Mouse (Mus musculus) bone marrow macrophage, adult 2 months (primary cell): ENCODE data around the gene Inpp4a.

Source experiments
- CTCF ChIP-seq: IDR thresholded peaks from 2 replicates; pipeline ENCODE4 v1.5.1; 2012; ENCODE audit warnings: low read depth, mild to moderate bottlenecking, low read length, moderate library complexity
- POLR2A ChIP-seq: IDR thresholded peaks from 2 replicates; pipeline ENCODE4 v1.6.1; 2012; ENCODE audit warnings: mild to moderate bottlenecking, low read depth, low read length, borderline replicate concordance

GRCm38 (mm10) chr1:37429366-37430296 lies 130.0 kb downstream of the Inpp4a start, which contains the start of the genes Coa5 and Unc50:
- no peak; the same call in 1 of the 2 replicates for TF ChIP-seq POLR2A
- no peak for TF ChIP-seq CTCF
